Mouse (Mus musculus): Measurements from ENCODE around the gene Gm13757. TPM values are rescaled to one million over a fixed set of nuclear protein-coding genes. Genes with fewer than 3 reads are reported as not detected.
"Not testable (repeated sequence)": the region's sequence is repeated elsewhere in the genome, so short reads cannot be mapped to it uniquely, and the experiment has no call there.

Gene Gm13757
- total RNA-seq (2015; ENCODE audit: low replicate concordance) = not detected in 2 replicates
- not detected in 2 replicates for total RNA-seq (2017; ENCODE audit: low replicate concordance)

DNA sequence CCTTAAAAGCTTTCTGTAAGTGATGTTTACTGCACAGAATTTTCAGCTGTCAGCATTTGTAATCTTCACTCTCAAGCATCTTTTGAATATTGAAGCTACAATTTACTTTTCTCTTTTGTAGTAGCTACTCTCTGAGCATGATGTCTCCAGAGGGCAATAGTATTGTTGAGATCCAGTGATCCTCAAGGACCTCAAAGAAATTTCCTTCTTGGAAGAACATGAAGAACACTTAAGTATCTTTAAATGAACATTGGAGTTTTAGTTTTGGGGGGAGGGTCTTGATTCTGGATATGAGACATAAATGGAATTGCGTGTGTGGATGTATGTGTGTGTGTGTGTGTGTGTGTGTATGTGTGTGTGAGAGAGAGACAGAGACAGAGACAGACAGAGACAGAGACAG, at the start of gene Gm13757:
Gene Gm13757, minus strand, starts transcription at position 101 of the 400 bp plus-strand sequence.
- ATAC-seq (replicated peaks; ENCODE audit: low FRiP score, poor library complexity, severe bottlenecking) = no peak

- no peak for ATAC-seq (replicated peaks; ENCODE audit: low FRiP score, poor library complexity, severe bottlenecking)
Measured at GRCm38 (mm10) chr2:88493020-88493419, 44.1 kb upstream of the Gm13757 start, which contains the start of gene Olfr1185-ps1. Olfr1185-ps1 (plus strand) TSS chr2:88493320.

DNA sequence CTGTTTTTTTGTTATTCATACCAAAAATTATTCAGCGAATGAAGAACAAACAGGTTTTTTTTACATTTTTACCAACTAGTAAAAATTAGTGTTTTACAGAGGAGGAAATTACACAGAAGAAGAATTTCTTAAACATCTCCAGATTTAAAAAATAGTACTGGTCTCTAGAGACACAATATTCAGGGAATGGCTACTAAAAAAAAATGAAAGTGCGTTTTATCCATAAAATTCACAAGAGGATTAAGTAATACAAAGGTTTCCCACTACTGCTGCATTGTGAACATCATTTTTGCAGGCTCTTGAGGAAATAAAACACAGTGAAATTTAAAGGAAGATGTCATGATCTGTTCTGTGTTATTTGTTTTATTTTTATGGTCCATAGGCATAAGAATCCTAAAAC, 34.4 kb upstream of the Gm13757 start, which contains the start of gene Olfr1184:
Gene Olfr1184, plus strand, starts transcription at position 301 of the 400 bp plus-strand sequence.
- ATAC-seq (replicated peaks; ENCODE audit: low FRiP score, poor library complexity, severe bottlenecking) = no peak

DNA sequence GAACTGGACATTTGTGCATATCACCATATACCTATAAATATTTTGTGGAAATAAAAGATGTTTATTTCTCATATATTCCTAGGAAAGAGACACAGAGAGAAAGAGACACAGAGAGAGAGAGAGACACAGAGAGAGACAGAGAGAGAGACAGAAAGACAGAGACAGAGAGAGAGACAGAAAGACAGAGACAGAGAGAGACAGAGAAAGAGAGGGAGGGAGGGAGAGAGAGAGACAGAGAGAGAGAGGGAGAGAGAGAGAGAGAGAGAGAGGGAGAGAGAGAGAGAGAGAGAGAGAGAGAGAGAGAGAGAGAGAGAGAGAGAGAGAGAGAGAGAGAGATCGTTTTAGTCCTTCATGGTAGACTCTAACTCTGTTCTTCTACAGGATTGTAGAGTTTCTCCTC, 5.6 kb upstream of the Gm13757 start, which contains the start of gene Olfr1183:
Gene Olfr1183, plus strand, starts transcription at position 301 of the 400 bp plus-strand sequence.
- not testable (repeated sequence) for ATAC-seq (replicated peaks; ENCODE audit: low FRiP score, poor library complexity, severe bottlenecking)

DNA sequence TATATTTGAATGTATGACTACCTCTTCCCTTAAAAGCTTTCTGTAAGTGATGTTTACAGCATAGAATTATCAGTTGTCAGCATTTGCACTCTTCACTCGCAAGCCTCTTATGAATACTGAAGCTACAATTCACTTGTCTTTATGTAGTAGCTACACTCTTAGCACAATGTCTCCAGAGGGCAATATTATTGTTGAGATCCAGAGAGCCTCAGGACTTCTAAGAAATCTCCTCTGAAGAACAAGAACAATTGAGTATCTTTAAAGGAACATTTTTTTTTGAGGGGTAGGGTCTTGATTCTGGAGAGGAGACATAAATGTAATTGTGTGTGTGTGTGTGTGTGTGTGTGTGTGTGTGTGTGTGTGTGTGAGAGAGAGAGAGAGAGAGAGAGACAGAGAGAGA, 22.9 kb downstream of the Gm13757 start, which contains the start of gene Olfr1181:
Gene Olfr1181, minus strand, starts transcription at position 101 of the 400 bp plus-strand sequence.
- ATAC-seq (replicated peaks; ENCODE audit: low FRiP score, poor library complexity, severe bottlenecking) = no peak

DNA sequence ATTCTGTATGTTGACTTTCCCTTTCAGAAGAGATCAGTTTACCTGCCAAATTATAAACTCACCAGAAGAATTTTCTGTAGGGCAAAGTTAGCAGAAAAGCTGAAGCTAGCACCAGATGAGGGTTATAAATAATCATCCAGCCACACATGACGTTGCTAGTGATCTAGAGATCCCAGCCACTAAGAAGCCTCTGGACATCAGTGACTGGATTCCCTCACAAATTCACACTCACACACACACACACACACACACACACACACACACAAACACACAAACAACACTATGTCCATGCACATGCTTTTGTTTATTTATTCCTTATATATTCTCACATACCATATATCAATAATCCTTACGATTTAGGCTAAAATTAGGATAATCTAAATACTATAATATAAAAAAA, 29.9 kb downstream of the Gm13757 start, which contains the start of gene Olfr1180:
Gene Olfr1180, minus strand, starts transcription at position 101 of the 400 bp plus-strand sequence.
- ATAC-seq (replicated peaks; ENCODE audit: low FRiP score, poor library complexity, severe bottlenecking) = no peak

- ATAC-seq (replicated peaks; ENCODE audit: low FRiP score, poor library complexity, severe bottlenecking) = no peak
Measured at GRCm38 (mm10) chr2:88406353-88406752, 42.6 kb downstream of the Gm13757 start, which contains the start of gene Olfr1179. Olfr1179 (minus strand) TSS chr2:88406453.

Other genes starting within 250 kb of the Gm13757 start
- not detected in 2 replicates for gene Olfr1170, start 220.8 kb downstream of the Gm13757 start, total RNA-seq (2015; ENCODE audit: low replicate concordance)
- not detected in 2 replicates for gene Olfr1170, start 220.8 kb downstream of the Gm13757 start, total RNA-seq (2017; ENCODE audit: low replicate concordance)
- gene Olfr1173, start 169.3 kb downstream of the Gm13757 start, total RNA-seq (2015; ENCODE audit: low replicate concordance) = not detected in 2 replicates
- not detected in 2 replicates for gene Olfr1173, start 169.3 kb downstream of the Gm13757 start, total RNA-seq (2017; ENCODE audit: low replicate concordance)
- gene Olfr1174-ps, start 134.0 kb downstream of the Gm13757 start, total RNA-seq (2015; ENCODE audit: low replicate concordance) = not detected in 2 replicates
- not detected in 2 replicates for gene Olfr1174-ps, start 134.0 kb downstream of the Gm13757 start, total RNA-seq (2017; ENCODE audit: low replicate concordance)
- gene Olfr1175-ps, start 121.9 kb downstream of the Gm13757 start, total RNA-seq (2015; ENCODE audit: low replicate concordance) = not detected in 2 replicates
- not detected in 2 replicates for gene Olfr1175-ps, start 121.9 kb downstream of the Gm13757 start, total RNA-seq (2017; ENCODE audit: low replicate concordance)
- gene Olfr1176, start 112.4 kb downstream of the Gm13757 start, total RNA-seq (2015; ENCODE audit: low replicate concordance) = not detected in 2 replicates
- not detected in 2 replicates for gene Olfr1176, start 112.4 kb downstream of the Gm13757 start, total RNA-seq (2017; ENCODE audit: low replicate concordance)
- gene Olfr1177-ps, start 102.6 kb downstream of the Gm13757 start, total RNA-seq (2015; ENCODE audit: low replicate concordance) = not detected in 2 replicates
- not detected in 2 replicates for gene Olfr1177-ps, start 102.6 kb downstream of the Gm13757 start, total RNA-seq (2017; ENCODE audit: low replicate concordance)
- not detected in 2 replicates for gene Olfr1178, start 62.1 kb downstream of the Gm13757 start, total RNA-seq (2015; ENCODE audit: low replicate concordance)
- gene Olfr1178, start 62.1 kb downstream of the Gm13757 start, total RNA-seq (2017; ENCODE audit: low replicate concordance) = not detected in 2 replicates
- gene Olfr1179, start 42.7 kb downstream of the Gm13757 start, total RNA-seq (2015; ENCODE audit: low replicate concordance) = not detected in 2 replicates
- gene Olfr1179, start 42.7 kb downstream of the Gm13757 start, total RNA-seq (2017; ENCODE audit: low replicate concordance) = not detected in 2 replicates
- not detected in 2 replicates for gene Olfr1180, start 30.0 kb downstream of the Gm13757 start, total RNA-seq (2015; ENCODE audit: low replicate concordance)
- gene Olfr1180, start 30.0 kb downstream of the Gm13757 start, total RNA-seq (2017; ENCODE audit: low replicate concordance) = not detected in 2 replicates
- not detected in 2 replicates for gene Olfr1181, start 23.0 kb downstream of the Gm13757 start, total RNA-seq (2015; ENCODE audit: low replicate concordance)
- gene Olfr1181, start 23.0 kb downstream of the Gm13757 start, total RNA-seq (2017; ENCODE audit: low replicate concordance) = not detected in 2 replicates
- not detected in 2 replicates for gene Olfr1183, start 5.7 kb upstream of the Gm13757 start, total RNA-seq (2015; ENCODE audit: low replicate concordance)
- gene Olfr1183, start 5.7 kb upstream of the Gm13757 start, total RNA-seq (2017; ENCODE audit: low replicate concordance) = not detected in 2 replicates
- gene Olfr1184, start 34.5 kb upstream of the Gm13757 start, total RNA-seq (2015; ENCODE audit: low replicate concordance) = not detected in 2 replicates
- gene Olfr1184, start 34.5 kb upstream of the Gm13757 start, total RNA-seq (2017; ENCODE audit: low replicate concordance) = not detected in 2 replicates
- gene Olfr1185-ps1, start 44.2 kb upstream of the Gm13757 start, total RNA-seq (2015; ENCODE audit: low replicate concordance) = not detected in 2 replicates
- not detected in 2 replicates for gene Olfr1185-ps1, start 44.2 kb upstream of the Gm13757 start, total RNA-seq (2017; ENCODE audit: low replicate concordance)
- not detected in 2 replicates for gene Olfr1186, start 69.4 kb upstream of the Gm13757 start, total RNA-seq (2015; ENCODE audit: low replicate concordance)
- gene Olfr1186, start 69.4 kb upstream of the Gm13757 start, total RNA-seq (2017; ENCODE audit: low replicate concordance) = not detected in 2 replicates
- not detected in 2 replicates for gene Olfr1188, start 107.8 kb upstream of the Gm13757 start, total RNA-seq (2015; ENCODE audit: low replicate concordance)
- not detected in 2 replicates for gene Olfr1188, start 107.8 kb upstream of the Gm13757 start, total RNA-seq (2017; ENCODE audit: low replicate concordance)
- not detected in 2 replicates for gene Olfr1189, start 137.3 kb upstream of the Gm13757 start, total RNA-seq (2015; ENCODE audit: low replicate concordance)
- not detected in 2 replicates for gene Olfr1189, start 137.3 kb upstream of the Gm13757 start, total RNA-seq (2017; ENCODE audit: low replicate concordance)
- not detected in 2 replicates for gene Olfr1191-ps1, start 191.4 kb upstream of the Gm13757 start, total RNA-seq (2015; ENCODE audit: low replicate concordance)
- gene Olfr1191-ps1, start 191.4 kb upstream of the Gm13757 start, total RNA-seq (2017; ENCODE audit: low replicate concordance) = not detected in 2 replicates
- gene Olfr1192-ps1, start 199.4 kb upstream of the Gm13757 start, total RNA-seq (2015; ENCODE audit: low replicate concordance) = not detected in 2 replicates
- not detected in 2 replicates for gene Olfr1192-ps1, start 199.4 kb upstream of the Gm13757 start, total RNA-seq (2017; ENCODE audit: low replicate concordance)
- gene Olfr1193, start 226.5 kb upstream of the Gm13757 start, total RNA-seq (2015; ENCODE audit: low replicate concordance) = not detected in 2 replicates
- not detected in 2 replicates for gene Olfr1193, start 226.5 kb upstream of the Gm13757 start, total RNA-seq (2017; ENCODE audit: low replicate concordance)
- gene Olfr1195, start 240.1 kb upstream of the Gm13757 start, total RNA-seq (2015; ENCODE audit: low replicate concordance) = not detected in 2 replicates
- gene Olfr1195, start 240.1 kb upstream of the Gm13757 start, total RNA-seq (2017; ENCODE audit: low replicate concordance) = not detected in 2 replicates